Mouse (Mus musculus) layer of hippocampus, adult 9-11 months (tissue): Measurements from ENCODE around the gene Hlcs.
A peak's percentile ranks its signal among the peaks of the same experiment; 100 is the strongest.

Source experiments
- DNase-seq: peaks from one replicate; pipeline ENCODE4 v3.0.0; 2022

Hlcs gene

GRCm38 (mm10) chr16:94150125-94151103, 163.0 kb downstream of the Hlcs start:
- no peak for DNase-seq

GRCm38 (mm10) chr16:94148139-94148538, 165.2 kb downstream of the Hlcs start:
- DNase-seq = no peak

- DNase-seq = no peak
Measured at GRCm38 (mm10) chr16:94143325-94143724, 170.0 kb downstream of the Hlcs start.

- DNase-seq = peak; percentile 51
Measured at GRCm38 (mm10) chr16:94140746-94141145, 172.6 kb downstream of the Hlcs start.

GRCm38 (mm10) chr16:94134218-94134617, 179.2 kb downstream of the Hlcs start:
- no peak for DNase-seq

GRCm38 (mm10) chr16:94128236-94128835, 185.0 kb downstream of the Hlcs start:
- DNase-seq = no peak

GRCm38 (mm10) chr16:94126200-94126599, 187.2 kb downstream of the Hlcs start:
- DNase-seq = no peak

GRCm38 (mm10) chr16:94125172-94125981, 188.0 kb downstream of the Hlcs start:
- no peak for DNase-seq

GRCm38 (mm10) chr16:94123247-94123646, 190.1 kb downstream of the Hlcs start:
- no peak for DNase-seq

GRCm38 (mm10) chr16:94122347-94122746, 191.0 kb downstream of the Hlcs start:
- DNase-seq = no peak

GRCm38 (mm10) chr16:94118394-94118793, 195.0 kb downstream of the Hlcs start:
- no peak for DNase-seq

- DNase-seq = no peak
Measured at GRCm38 (mm10) chr16:94117333-94117732, 196.0 kb downstream of the Hlcs start.

GRCm38 (mm10) chr16:94114693-94115092, 198.7 kb downstream of the Hlcs start:
- no peak for DNase-seq

- DNase-seq = no peak
Measured at GRCm38 (mm10) chr16:94113160-94113559, 200.2 kb downstream of the Hlcs start.

GRCm38 (mm10) chr16:94097724-94098455, 215.5 kb downstream of the Hlcs start:
- no peak for DNase-seq

GRCm38 (mm10) chr16:94096479-94096878, 216.9 kb downstream of the Hlcs start:
- no peak for DNase-seq

GRCm38 (mm10) chr16:94095109-94095822, 218.1 kb downstream of the Hlcs start:
- DNase-seq = no peak

- no peak for DNase-seq
Measured at GRCm38 (mm10) chr16:94094251-94095108, 218.9 kb downstream of the Hlcs start.

- no peak for DNase-seq
Measured at GRCm38 (mm10) chr16:94093151-94093863, 220.1 kb downstream of the Hlcs start.

GRCm38 (mm10) chr16:94092511-94093150, 220.7 kb downstream of the Hlcs start:
- DNase-seq = no peak
